Mouse (Mus musculus) lung, adult 2 months (tissue): ENCODE data around the gene Ccdc141.

Source experiments
- CTCF ChIP-seq: fragments of 200-500 bp; IDR thresholded peaks from 2 replicates; pipeline ENCODE4 v1.5.1; 2011; ENCODE audit warnings: mild to moderate bottlenecking, low read length, control low read depth; ENCODE audit not compliant: insufficient read depth
- POLR2A ChIP-seq: fragments of 200-500 bp; IDR thresholded peaks from 2 replicates; pipeline ENCODE4 v1.6.1; 2011; ENCODE audit warnings: low read depth, mild to moderate bottlenecking, control low read depth, low read length, borderline replicate concordance; ENCODE audit errors: extremely low read depth

GRCm38 (mm10) chr2:76971069-76971468 lies 199.4 kb downstream of the Ccdc141 start:
- TF ChIP-seq POLR2A (no peak), CTCF (no peak)
